Mouse (Mus musculus): ENCODE data around the gene Hsd17b13. TPM values are rescaled to one million over a fixed set of nuclear protein-coding genes. Genes with fewer than 3 reads are reported as not detected.

The Hsd17b13 gene
- polyA plus RNA-seq, 1 experiment from 2014 or later, result 0.20 TPM

DNA sequence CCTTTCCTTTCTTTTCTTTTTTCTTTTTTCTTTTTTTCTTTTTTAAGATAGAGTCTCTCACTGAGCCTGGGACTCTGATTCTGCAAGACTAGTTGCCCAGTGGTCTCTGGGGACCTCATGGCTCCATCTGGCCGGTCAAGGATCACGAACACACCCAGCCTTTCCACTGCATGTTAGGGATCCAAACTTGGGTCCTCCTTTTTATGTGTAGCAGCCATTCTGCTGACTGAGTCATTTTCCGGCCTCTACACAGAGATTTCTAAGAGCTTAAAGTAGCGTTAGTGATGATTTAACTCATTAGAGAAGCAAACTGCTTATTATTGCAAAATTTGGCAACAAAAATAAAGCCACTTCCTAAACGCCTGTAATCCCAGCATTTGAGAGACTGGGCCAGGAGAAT, 54.8 kb downstream of the Hsd17b13 start:
- DNase-seq (ENCODE audit: low spot score) (peak; percentile 27), ATAC-seq (no peak)
- no peak overlapping the region for H3K27ac ChIP-seq (ENCODE audit: low read length)
- H3K36me3 ChIP-seq (ENCODE audit: insufficient read depth, low read length), result no peaks in the 10 kb centered on the region
- no peaks in the 10 kb centered on the region for H3K4me1 ChIP-seq (ENCODE audit: insufficient read depth, low read depth, low read length)
- no peaks in the 10 kb centered on the region for H3K27me3 ChIP-seq (replicated peaks; ENCODE audit: insufficient read depth, low read length)
- no peak overlapping the region for H3K4me3 ChIP-seq (ENCODE audit: low read depth, low read length)
- no peak for TF ChIP-seq EP300 (IDR thresholded peaks at IDR 0.05)
- no peak for TF ChIP-seq CTCF (IDR thresholded peaks at IDR 0.05)
- H3K4me2 ChIP-seq (replicated peaks; ENCODE audit: low read depth, low read length), result no peak overlapping the region
- H3K9ac ChIP-seq (replicated peaks; ENCODE audit: low read depth), result no peak overlapping the region
- H3K9me3 ChIP-seq (ENCODE audit: low read length), result no peaks in the 10 kb centered on the region
- WGBS, result 63% methylated on average over 5 of the region's 5 CpGs

DNA sequence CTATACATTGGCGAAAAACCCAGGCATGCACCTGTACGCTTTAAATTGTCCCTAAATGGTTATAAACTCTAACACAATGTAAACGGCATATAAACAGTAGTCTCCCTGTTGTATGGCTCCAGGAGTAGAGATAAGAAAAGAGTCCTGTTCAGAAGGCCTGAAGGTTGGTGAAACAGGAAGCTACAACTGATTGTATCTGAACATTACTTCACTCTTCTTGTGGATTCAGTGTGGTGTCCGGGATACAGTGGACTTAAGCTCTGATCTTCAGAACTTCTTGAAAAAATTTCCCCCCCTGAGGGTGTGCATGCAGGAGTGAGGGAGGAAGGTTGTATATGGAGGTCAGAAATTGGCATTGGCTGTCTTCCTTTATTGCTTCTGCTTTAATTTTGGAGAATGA, 57.7 kb downstream of the Hsd17b13 start:
- Histone ChIP-seq H3K9ac (replicated peaks; ENCODE audit: low read depth) (no peak overlapping the region), H3K4me3 (ENCODE audit: low read depth, low read length) (no peak overlapping the region), H3K4me1 (ENCODE audit: insufficient read depth, low read depth, low read length) (no peaks in the 10 kb centered on the region), H3K27me3 (replicated peaks; ENCODE audit: insufficient read depth, low read length) (no peaks in the 10 kb centered on the region), H3K27ac (ENCODE audit: low read length) (no peak overlapping the region), H3K9me3 (ENCODE audit: low read length) (no peaks in the 10 kb centered on the region), H3K4me2 (replicated peaks; ENCODE audit: low read depth, low read length) (no peak overlapping the region), H3K36me3 (ENCODE audit: insufficient read depth, low read length) (no peaks in the 10 kb centered on the region)
- 62% methylated on average over 4 of the region's 4 CpGs for WGBS
- TF ChIP-seq CTCF (IDR thresholded peaks at IDR 0.05), result no peak
- no peak for TF ChIP-seq EP300 (IDR thresholded peaks at IDR 0.05)
- DNase-seq (ENCODE audit: low spot score) (no peak), ATAC-seq (no peak)

DNA sequence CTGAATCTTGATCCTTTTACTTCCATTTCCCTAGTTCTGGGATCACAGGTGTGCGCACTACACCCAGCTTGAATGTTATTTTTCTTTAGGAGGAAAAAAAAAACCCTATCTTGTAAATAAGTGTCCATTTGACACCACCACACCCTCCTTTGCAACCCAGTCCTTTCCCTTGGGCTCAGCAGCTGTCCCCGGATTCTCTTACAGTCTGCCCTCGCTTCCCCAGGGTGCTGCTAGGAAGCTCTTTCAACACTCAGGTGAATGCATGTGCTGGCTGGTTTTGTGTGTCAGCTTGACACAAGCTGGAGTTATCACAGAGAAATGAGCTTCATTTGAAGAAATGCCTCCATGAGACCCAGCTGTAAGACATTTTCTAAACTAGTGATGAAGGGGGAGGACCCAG, 59.0 kb downstream of the Hsd17b13 start:
- H3K9me3 ChIP-seq (ENCODE audit: low read length), result no peaks in the 10 kb centered on the region
- no peak overlapping the region for H3K27ac ChIP-seq (ENCODE audit: low read length)
- DNase-seq (ENCODE audit: low spot score) (no peak), ATAC-seq (no peak)
- 79% methylated on average over 3 of the region's 3 CpGs for WGBS
- no peaks in the 10 kb centered on the region for H3K27me3 ChIP-seq (replicated peaks; ENCODE audit: insufficient read depth, low read length)
- H3K9ac ChIP-seq (replicated peaks; ENCODE audit: low read depth), result no peak overlapping the region
- no peak overlapping the region for H3K4me3 ChIP-seq (ENCODE audit: low read depth, low read length)
- no peaks in the 10 kb centered on the region for H3K4me1 ChIP-seq (ENCODE audit: insufficient read depth, low read depth, low read length)
- no peak overlapping the region for H3K4me2 ChIP-seq (replicated peaks; ENCODE audit: low read depth, low read length)
- TF ChIP-seq EP300 (IDR thresholded peaks at IDR 0.05) (no peak), CTCF (IDR thresholded peaks at IDR 0.05) (no peak)
- H3K36me3 ChIP-seq (ENCODE audit: insufficient read depth, low read length), result no peaks in the 10 kb centered on the region

DNA sequence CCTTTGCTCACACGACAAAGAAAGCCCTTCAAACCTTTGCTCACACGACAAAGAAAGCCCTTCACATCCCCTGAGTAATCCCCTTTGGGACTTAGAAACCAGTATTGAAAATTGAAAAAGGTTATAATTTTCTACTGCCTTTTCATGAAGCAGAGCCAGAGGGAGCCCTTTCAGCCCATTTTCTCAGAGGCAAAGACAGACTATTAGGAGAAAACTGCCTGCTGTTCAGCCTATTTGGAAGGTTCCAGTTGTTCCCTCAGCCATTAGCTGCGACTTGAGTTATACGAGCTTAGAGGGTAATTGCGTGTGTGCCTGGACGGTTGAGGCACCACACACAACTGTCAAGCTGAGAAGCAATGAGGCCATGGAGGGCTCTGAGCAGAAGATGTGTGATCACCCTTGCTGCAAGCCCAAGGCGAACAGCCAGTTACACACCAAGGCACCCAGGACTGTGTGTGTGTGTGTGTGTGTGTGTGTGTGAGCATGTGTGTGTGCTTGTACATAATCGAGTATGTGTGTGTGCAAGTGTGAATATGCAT, 59.8 kb downstream of the Hsd17b13 start:
- no peak for DNase-seq (ENCODE audit: low spot score)
- Histone ChIP-seq H3K27me3 (replicated peaks; ENCODE audit: insufficient read depth, low read length) (no peaks in the 10 kb centered on the region), H3K9me3 (ENCODE audit: low read length) (no peaks in the 10 kb centered on the region), H3K27ac (ENCODE audit: low read length) (no peak overlapping the region), H3K36me3 (ENCODE audit: insufficient read depth, low read length) (no peaks in the 10 kb centered on the region), H3K4me2 (replicated peaks; ENCODE audit: low read depth, low read length) (no peak overlapping the region), H3K4me1 (ENCODE audit: insufficient read depth, low read depth, low read length) (no peaks in the 10 kb centered on the region), H3K9ac (replicated peaks; ENCODE audit: low read depth) (no peak overlapping the region), H3K4me3 (ENCODE audit: low read depth, low read length) (no peak overlapping the region)
- WGBS, result 54% methylated on average over 8 of the region's 8 CpGs
- ATAC-seq, result no peak
- TF ChIP-seq CTCF (IDR thresholded peaks at IDR 0.05), result 0 out of 2 replicates have a peak, but pooled peaks have one; percentile 4
- no peak for TF ChIP-seq EP300 (IDR thresholded peaks at IDR 0.05)

DNA sequence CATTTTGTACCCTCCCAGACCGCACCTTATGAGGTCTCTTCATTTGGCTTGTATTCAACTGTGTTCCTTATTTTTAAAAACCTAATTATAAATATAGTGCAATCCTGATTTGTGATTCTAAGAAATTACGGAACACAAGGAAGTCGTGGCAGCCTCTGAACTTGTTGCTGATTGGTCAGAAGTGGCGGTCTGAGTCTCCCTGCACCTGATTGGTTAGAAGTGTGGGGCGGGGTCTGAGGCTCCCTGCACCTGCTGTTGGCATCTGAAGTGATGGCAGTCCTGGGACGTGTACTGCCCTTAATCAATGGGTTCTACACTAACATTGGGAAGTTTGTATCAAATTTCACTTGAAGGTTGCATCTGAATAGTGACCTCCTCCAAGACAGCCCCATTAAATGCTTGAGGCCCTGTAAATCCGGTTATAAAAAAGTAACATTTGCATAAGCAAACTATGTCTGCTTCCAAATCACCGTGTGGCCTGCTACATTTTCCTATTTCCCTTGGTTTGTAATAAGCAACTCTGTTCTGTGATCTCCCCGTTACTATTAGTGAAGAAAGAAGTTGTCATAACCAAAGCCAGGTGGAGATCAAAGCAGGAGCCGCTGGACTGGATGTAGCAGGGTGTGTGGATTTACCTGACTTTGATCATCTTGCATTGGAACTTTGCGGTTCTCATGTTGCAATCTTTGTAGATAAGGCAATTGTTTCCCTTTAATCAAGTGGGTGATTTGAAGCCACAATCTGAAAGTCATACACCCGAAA, 60.4 kb downstream of the Hsd17b13 start:
- ATAC-seq, result no peak

DNA sequence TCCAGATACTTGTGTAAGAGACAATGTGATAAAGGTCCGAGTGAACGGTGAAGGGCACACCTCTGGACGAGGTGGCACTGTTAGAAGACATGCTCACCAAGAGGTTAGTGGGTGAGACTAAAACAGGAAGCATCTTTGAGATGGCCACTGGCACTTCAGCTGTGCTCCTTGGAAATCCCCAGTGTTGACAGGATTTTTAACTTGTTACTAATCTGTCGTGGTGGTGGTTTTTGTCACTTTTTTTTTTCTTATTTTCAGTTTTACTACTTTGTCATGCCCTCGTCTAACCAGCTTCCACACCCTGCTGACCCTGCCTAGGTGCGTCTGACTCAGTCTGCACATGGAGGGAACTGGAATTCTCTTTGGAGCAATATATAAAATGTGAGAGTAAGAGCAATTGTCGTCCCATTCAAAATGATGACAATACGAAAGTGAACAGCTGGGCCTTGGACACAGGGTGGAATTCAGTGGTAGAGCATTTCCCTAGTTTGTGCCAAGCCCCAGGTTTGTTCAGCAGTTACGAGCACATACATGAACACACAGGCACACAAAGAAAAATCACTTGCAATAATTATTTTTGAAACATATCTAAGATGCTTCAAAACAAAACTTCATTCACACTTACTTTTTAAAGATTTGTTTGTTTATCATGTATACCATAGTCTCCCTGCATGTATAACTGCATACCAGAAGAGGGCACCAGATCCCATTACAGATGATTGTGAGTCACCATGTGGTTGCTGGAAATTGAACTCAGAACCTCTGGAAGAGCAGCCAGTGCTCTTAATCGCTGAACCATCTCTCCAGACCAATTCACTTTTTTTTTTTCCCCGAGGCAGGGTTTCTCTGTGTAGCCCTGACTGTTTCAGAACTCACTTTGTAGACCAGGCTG, 62.6 kb downstream of the Hsd17b13 start:
- Histone ChIP-seq H3K4me3 (ENCODE audit: low read depth, low read length) (no peak overlapping the region), H3K4me2 (replicated peaks; ENCODE audit: low read depth, low read length) (no peak overlapping the region), H3K36me3 (ENCODE audit: insufficient read depth, low read length) (no peaks in the 10 kb centered on the region), H3K27me3 (replicated peaks; ENCODE audit: insufficient read depth, low read length) (no peaks in the 10 kb centered on the region), H3K9me3 (ENCODE audit: low read length) (no peaks in the 10 kb centered on the region), H3K9ac (replicated peaks; ENCODE audit: low read depth) (no peak overlapping the region), H3K4me1 (ENCODE audit: insufficient read depth, low read depth, low read length) (no peaks in the 10 kb centered on the region), H3K27ac (ENCODE audit: low read length) (no peak overlapping the region)
- ATAC-seq (no peak), DNase-seq (ENCODE audit: low spot score) (no peak)
- 57% methylated on average over 11 of the region's 11 CpGs for WGBS
- TF ChIP-seq CTCF (IDR thresholded peaks at IDR 0.05) (peak; percentile 58), EP300 (IDR thresholded peaks at IDR 0.05) (no peak)

More for the DNA sequence above, 60.4 kb downstream of the Hsd17b13 start:
- H3K9ac ChIP-seq (replicated peaks; ENCODE audit: low read depth), result no peak overlapping the region
- no peak overlapping the region for H3K4me3 ChIP-seq (ENCODE audit: low read depth, low read length)
- no peaks in the 10 kb centered on the region for H3K27me3 ChIP-seq (replicated peaks; ENCODE audit: insufficient read depth, low read length)
- no peaks in the 10 kb centered on the region for H3K9me3 ChIP-seq (ENCODE audit: low read length)
- H3K36me3 ChIP-seq (ENCODE audit: insufficient read depth, low read length), result no peaks in the 10 kb centered on the region
- no peaks in the 10 kb centered on the region for H3K4me1 ChIP-seq (ENCODE audit: insufficient read depth, low read depth, low read length)
- no peak for TF ChIP-seq EP300 (IDR thresholded peaks at IDR 0.05)
- H3K4me2 ChIP-seq (replicated peaks; ENCODE audit: low read depth, low read length), result no peak overlapping the region
- DNase-seq (ENCODE audit: low spot score), result no peak
- 47% methylated on average over 12 of the region's 12 CpGs for WGBS
- no peak overlapping the region for H3K27ac ChIP-seq (ENCODE audit: low read length)
